Mouse (Mus musculus) heart, adult 2 months (tissue): ENCODE data around the gene M6pr. TPM values are rescaled to one million over a fixed set of nuclear protein-coding genes. Genes with fewer than 3 reads are reported as not detected.

Source experiments
- DNase-seq, 2 experiments: peaks; one replicate each; pipeline ENCODE4 v3.0.0; 2021
- H3K27ac ChIP-seq: fragments of 200-600 bp; 2 replicates; pipeline ENCODE4 v1.8.1; 2022
- H3K27me3 ChIP-seq: fragments of 200-500 bp; 2 replicates; pipeline ENCODE4 v1.6.1; 2012; ENCODE audit warnings: mild to moderate bottlenecking, low read length, inconsistent platforms, mixed read lengths; ENCODE audit not compliant: control insufficient read depth, insufficient read depth
- H3K36me3 ChIP-seq: fragments of 200-500 bp; 2 replicates; pipeline ENCODE4 v1.6.1; 2012; ENCODE audit warnings: low read length, inconsistent platforms; ENCODE audit not compliant: control insufficient read depth, insufficient read depth
- H3K4me1 ChIP-seq: fragments of 200-500 bp; 2 replicates; pipeline ENCODE4 v1.6.1; 2011; ENCODE audit warnings: low read length; ENCODE audit not compliant: control insufficient read depth, insufficient read depth
- H3K4me3 ChIP-seq: fragments of 200-600 bp; 2 replicates; pipeline ENCODE4 v1.8.1; 2022
- H3K79me2 ChIP-seq: fragments of 200-500 bp; replicated peaks from 2 replicates; pipeline ENCODE4 v1.6.1; 2012; ENCODE audit warnings: mild to moderate bottlenecking, inconsistent platforms, low read length, moderate library complexity, mixed read lengths; ENCODE audit not compliant: control insufficient read depth, insufficient read depth
- H3K9ac ChIP-seq: fragments of 200-500 bp; 2 replicates; pipeline ENCODE4 v1.6.1; 2012; ENCODE audit warnings: low read depth, mild to moderate bottlenecking, control low read depth, inconsistent platforms, low read length, mixed read lengths
- CTCF ChIP-seq: fragments of 200-600 bp; IDR thresholded peaks from 2 replicates; pipeline ENCODE4 v1.8.1; 2022; ENCODE audit warnings: antibody characterized with exemption, mild to moderate bottlenecking, moderate library complexity
- EP300 ChIP-seq: fragments of 200-500 bp; IDR thresholded peaks from 2 replicates; pipeline ENCODE4 v1.6.1; 2011; ENCODE audit warnings: low read depth, low read length, control low read depth; ENCODE audit not compliant: insufficient read depth
- POLR2A ChIP-seq: fragments of 200-500 bp; IDR thresholded peaks from 2 replicates; pipeline ENCODE4 v1.6.1; 2011; ENCODE audit warnings: mild to moderate bottlenecking, low read depth, low read length, control low read depth; ENCODE audit not compliant: insufficient read depth
- WGBS: fragments of 180-500 bp; shearing (Covaris S2); methylation state at CpG from one replicate; pipeline ENCODE4 v1.1.7; 2018; 5-methylcytosine and 5-hydroxymethylcytosine counted together
- intact Hi-C: fragments of 180-260 bp; cut with DNase I; formaldehyde crosslinking; loops from one replicate; pipeline ENCODE4 v1.15.1; 2025
- polyA plus RNA-seq: library from polyadenylated mRNA; depleted of rRNA; stranded (reverse); fragments of >200 nt; gene quantifications from 2 replicates; pipeline ENCODE4 v1.2.3, GENCODE M21; 2012
- total RNA-seq, 2 experiments: library from RNA; stranded (reverse); gene quantifications; 2 replicates each; pipeline ENCODE4 v1.2.3; 2021

Gene M6pr
- total and polyA plus RNA-seq, 3 experiments, result 27.6 to 43.2 (median 39.8) TPM

GRCm38 (mm10) chr6:122289313-122289712, 19.2 kb upstream of the M6pr start:
- Histone ChIP-seq H3K9ac (no peak overlapping the region), H3K4me3 (no peak overlapping the region), H3K4me1 (no peaks in the 10 kb centered on the region), H3K79me2 (no peaks in the 10 kb centered on the region), H3K27me3 (no peaks in the 10 kb centered on the region), H3K36me3 (no peaks in the 10 kb centered on the region), H3K27ac (no peak overlapping the region)
- DNase-seq, result no peak
- intact Hi-C loops, result no loop called here
- no peak for TF ChIP-seq CTCF
- TF ChIP-seq POLR2A, result no peak
- no peak for TF ChIP-seq EP300
- 75% methylated on average over 1 of the region's 1 CpGs for WGBS

- H3K27me3 ChIP-seq, result no peaks in the 10 kb centered on the region
- no peak overlapping the region for H3K9ac ChIP-seq
- H3K4me3 ChIP-seq, result no peak overlapping the region
- TF ChIP-seq POLR2A, result no peak
- no peak for TF ChIP-seq EP300
- TF ChIP-seq CTCF, result no peak
- no peaks in the 10 kb centered on the region for H3K4me1 ChIP-seq
- no peaks in the 10 kb centered on the region for H3K36me3 ChIP-seq
- H3K27ac ChIP-seq, result no peak overlapping the region
- WGBS, result 45% methylated on average over 3 of the region's 3 CpGs
- no peaks in the 10 kb centered on the region for H3K79me2 ChIP-seq
- DNase-seq, result no peak
- intact Hi-C loops, result no loop called here
These were observed 18.3 kb upstream of the M6pr start for GRCm38 (mm10) chr6:122290253-122290652.

GRCm38 (mm10) chr6:122291264-122291663, 17.3 kb upstream of the M6pr start:
- 74% methylated on average over 2 of the region's 2 CpGs for WGBS
- no peak overlapping the region for H3K4me3 ChIP-seq
- TF ChIP-seq CTCF (no peak), POLR2A (no peak), EP300 (no peak)
- no peaks in the 10 kb centered on the region for H3K4me1 ChIP-seq
- no peaks in the 10 kb centered on the region for H3K36me3 ChIP-seq
- no peaks in the 10 kb centered on the region for H3K27me3 ChIP-seq
- no peak overlapping the region for H3K27ac ChIP-seq
- H3K9ac ChIP-seq, result no peak overlapping the region
- DNase-seq, result no peak
- intact Hi-C loops, result no loop called here
- no peaks in the 10 kb centered on the region for H3K79me2 ChIP-seq

DNA sequence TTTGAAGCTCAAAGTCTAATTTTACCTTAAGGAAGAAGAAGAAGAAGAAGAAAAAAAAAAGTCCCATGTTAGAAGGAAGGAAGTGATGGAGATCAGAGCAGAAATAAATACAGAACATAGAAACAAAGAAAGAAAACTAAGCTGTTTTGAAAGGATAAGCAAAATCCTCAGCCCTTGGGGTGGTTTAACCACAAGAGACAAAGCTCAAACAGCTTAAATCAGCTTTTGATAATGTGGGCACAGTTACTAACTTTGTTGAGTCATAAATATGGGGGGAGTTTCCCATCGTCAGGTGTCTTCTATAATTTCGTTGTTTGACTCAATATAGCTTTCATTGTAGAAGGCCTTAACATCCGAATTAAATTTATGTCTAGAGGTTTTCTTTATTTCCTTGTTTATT, 16.8 kb upstream of the M6pr start:
- no peaks in the 10 kb centered on the region for H3K27me3 ChIP-seq
- no peak overlapping the region for H3K4me3 ChIP-seq
- H3K9ac ChIP-seq, result no peak overlapping the region
- no peak for DNase-seq
- TF ChIP-seq POLR2A (no peak), EP300 (no peak), CTCF (no peak)
- no peaks in the 10 kb centered on the region for H3K36me3 ChIP-seq
- no peaks in the 10 kb centered on the region for H3K79me2 ChIP-seq
- H3K4me1 ChIP-seq, result no peaks in the 10 kb centered on the region
- no peak overlapping the region for H3K27ac ChIP-seq
- 62% methylated on average over 3 of the region's 3 CpGs for WGBS
- intact Hi-C loops, result no loop called here

GRCm38 (mm10) chr6:122292184-122292583, 16.3 kb upstream of the M6pr start:
- Histone ChIP-seq H3K9ac (no peak overlapping the region), H3K4me1 (no peaks in the 10 kb centered on the region), H3K36me3 (no peaks in the 10 kb centered on the region), H3K79me2 (no peaks in the 10 kb centered on the region), H3K27me3 (no peaks in the 10 kb centered on the region), H3K4me3 (no peak overlapping the region), H3K27ac (no peak overlapping the region)
- 40% methylated on average over 2 of the region's 2 CpGs for WGBS
- DNase-seq, result no peak
- intact Hi-C loops, result no loop called here
- TF ChIP-seq POLR2A (no peak), CTCF (no peak), EP300 (no peak)

- intact Hi-C loops, result no loop called here
- Histone ChIP-seq H3K36me3 (no peaks in the 10 kb centered on the region), H3K27me3 (no peaks in the 10 kb centered on the region), H3K27ac (no peak overlapping the region), H3K9ac (no peak overlapping the region), H3K4me3 (no peak overlapping the region), H3K4me1 (peaks cover 1% of the 10 kb centered on the region; the same call in 1 of the 2 replicates), H3K79me2 (no peaks in the 10 kb centered on the region)
- no peak for DNase-seq
- WGBS, result 94% methylated on average over 8 of the region's 8 CpGs
- TF ChIP-seq EP300 (no peak), CTCF (no peak), POLR2A (no peak)
These were observed 15.4 kb upstream of the M6pr start for GRCm38 (mm10) chr6:122293121-122293520.

- Histone ChIP-seq H3K36me3 (no peaks in the 10 kb centered on the region), H3K9ac (no peak overlapping the region), H3K79me2 (no peaks in the 10 kb centered on the region), H3K4me3 (no peak overlapping the region), H3K27me3 (no peaks in the 10 kb centered on the region), H3K4me1 (peaks cover 1% of the 10 kb centered on the region; the same call in 1 of the 2 replicates), H3K27ac (no peak overlapping the region)
- intact Hi-C loops, result no loop called here
- 90% methylated on average over 9 of the region's 9 CpGs for WGBS
- no peak for TF ChIP-seq EP300
- no peak for TF ChIP-seq POLR2A
- no peak for TF ChIP-seq CTCF
- DNase-seq, result no peak
These were observed 14.7 kb upstream of the M6pr start for GRCm38 (mm10) chr6:122293796-122294195.
